Mouse (Mus musculus): ENCODE results near the gene Zfp36l1.

The Zfp36l1 gene

DNA sequence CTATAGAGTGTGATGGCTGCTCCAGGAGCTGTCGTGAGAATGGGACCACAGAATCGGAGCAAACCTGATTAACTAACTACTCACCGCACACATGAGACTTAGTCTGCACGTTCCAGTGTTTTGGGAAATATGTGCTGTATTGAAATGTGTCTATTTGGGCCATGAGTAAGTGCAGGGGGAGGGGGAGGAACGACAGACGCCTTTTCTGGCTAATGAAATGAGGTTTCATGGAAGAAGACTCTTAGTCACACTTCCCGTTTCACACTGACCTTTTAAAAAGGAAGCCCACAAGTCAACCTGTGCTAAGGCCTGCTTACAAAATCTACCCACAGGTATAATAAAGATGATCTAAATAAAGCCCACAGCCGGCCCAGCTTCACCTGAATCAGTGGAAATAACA lies 47.8 kb downstream of the Zfp36l1 start:
- DNase-seq, result peak in 1 of 2 experiments; percentile 18

- DNase-seq, result no peak
Measured at GRCm38 (mm10) chr12:80064306-80064705, 48.5 kb downstream of the Zfp36l1 start.

- DNase-seq, result no peak
Measured at GRCm38 (mm10) chr12:80063402-80064150, 49.2 kb downstream of the Zfp36l1 start.

- no peak for DNase-seq
Measured at GRCm38 (mm10) chr12:80062410-80063401, 50.1 kb downstream of the Zfp36l1 start.

DNA sequence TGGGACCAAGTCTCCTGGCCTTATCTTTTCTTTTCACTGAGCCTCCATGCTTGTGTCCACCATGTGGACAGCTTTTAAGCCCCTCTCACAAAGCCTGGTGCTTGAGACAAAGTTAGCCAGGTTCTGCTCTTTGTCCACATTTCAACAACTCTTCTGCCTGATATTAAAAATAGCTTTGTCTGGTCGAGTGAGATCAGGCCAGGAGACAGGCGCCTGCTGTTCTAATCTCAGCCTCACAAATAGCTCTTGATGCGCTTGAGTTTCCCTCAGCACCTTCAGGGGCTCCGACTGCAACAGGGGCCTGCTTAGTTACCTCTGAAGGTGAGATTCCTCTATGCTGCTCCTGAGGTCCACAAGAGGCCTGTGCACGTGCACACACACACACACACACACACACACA lies 51.0 kb downstream of the Zfp36l1 start:
- no peak for DNase-seq

GRCm38 (mm10) chr12:80060809-80061208 lies 52.0 kb downstream of the Zfp36l1 start:
- DNase-seq, result peak in 1 of 2 experiments; percentile 16

DNA sequence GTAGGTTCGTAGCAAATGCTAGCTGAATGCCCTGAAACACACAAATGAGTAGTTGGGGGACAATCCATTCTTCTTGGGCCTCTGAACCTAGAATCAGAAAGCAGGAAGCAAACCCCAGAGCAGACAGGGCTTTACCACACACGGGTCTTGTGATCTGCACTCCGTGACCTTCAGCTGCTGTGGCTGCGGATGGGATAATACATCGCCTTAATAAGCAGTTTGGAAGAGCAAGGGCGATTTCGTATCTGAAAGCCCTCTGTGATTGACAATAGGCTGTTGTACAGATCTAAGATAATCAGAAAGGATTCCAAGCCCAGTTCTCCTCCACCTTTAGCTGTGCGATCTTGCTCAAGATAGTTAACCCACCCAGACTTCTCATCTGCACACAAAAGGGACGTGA lies 52.5 kb downstream of the Zfp36l1 start:
- DNase-seq, result no peak

GRCm38 (mm10) chr12:80059773-80060328 lies 53.0 kb downstream of the Zfp36l1 start:
- DNase-seq, result no peak

All from lung, adult 18-20 months (tissue).